Mouse (Mus musculus) myocyte (in vitro differentiated cells): Measurements from ENCODE around the gene Samd8.

Source experiments
- CEBPB ChIP-seq: IDR thresholded peaks from 2 replicates; pipeline ENCODE4 v1.6.1; 2011; ENCODE audit warnings: mild to moderate bottlenecking, moderate library complexity; ENCODE audit not compliant: poor library complexity, insufficient read depth, severe bottlenecking
- MYOG ChIP-seq, 3 experiments: IDR thresholded peaks; one replicate each; pipeline ENCODE4 v1.6.1; 2011; ENCODE audit warnings: control low read depth in 2 of 3, low read depth in 2 of 3, mild to moderate bottlenecking in 2 of 3; ENCODE audit not compliant: insufficient read length in 2 of 3, control insufficient read depth in 1 of 3, insufficient read depth in 1 of 3
- POLR2A ChIP-seq: IDR thresholded peaks from one replicate; pipeline ENCODE4 v1.6.1; 2011; ENCODE audit warnings: low read depth, mild to moderate bottlenecking, control low read depth, moderate library complexity; ENCODE audit not compliant: insufficient read length
- POLR2AphosphoS2 ChIP-seq: IDR thresholded peaks from one replicate; pipeline ENCODE4 v1.6.1; 2011; ENCODE audit warnings: low read depth, control low read depth; ENCODE audit not compliant: insufficient read length
- TCF12 ChIP-seq: IDR thresholded peaks from one replicate; pipeline ENCODE4 v1.6.1; 2011; ENCODE audit warnings: mild to moderate bottlenecking, control low read depth; ENCODE audit not compliant: poor library complexity, insufficient read depth, severe bottlenecking

GRCm38 (mm10) chr14:21702691-21703090 is 47.6 kb upstream of the Samd8 start:
- no peak for TF ChIP-seq POLR2A
- TF ChIP-seq CEBPB = no peak
- TF ChIP-seq TCF12 = no peak
- no peak for TF ChIP-seq MYOG (IDR thresholded peaks at IDR 0.05; ENCODE audit: control insufficient read depth in 1 of 3, insufficient read depth in 1 of 3, insufficient read length in 2 of 3, low read depth in 2 of 3)
- no peak for TF ChIP-seq POLR2AphosphoS2
